Mouse (Mus musculus): ENCODE results near the gene Vhl.

Vhl gene

DNA sequence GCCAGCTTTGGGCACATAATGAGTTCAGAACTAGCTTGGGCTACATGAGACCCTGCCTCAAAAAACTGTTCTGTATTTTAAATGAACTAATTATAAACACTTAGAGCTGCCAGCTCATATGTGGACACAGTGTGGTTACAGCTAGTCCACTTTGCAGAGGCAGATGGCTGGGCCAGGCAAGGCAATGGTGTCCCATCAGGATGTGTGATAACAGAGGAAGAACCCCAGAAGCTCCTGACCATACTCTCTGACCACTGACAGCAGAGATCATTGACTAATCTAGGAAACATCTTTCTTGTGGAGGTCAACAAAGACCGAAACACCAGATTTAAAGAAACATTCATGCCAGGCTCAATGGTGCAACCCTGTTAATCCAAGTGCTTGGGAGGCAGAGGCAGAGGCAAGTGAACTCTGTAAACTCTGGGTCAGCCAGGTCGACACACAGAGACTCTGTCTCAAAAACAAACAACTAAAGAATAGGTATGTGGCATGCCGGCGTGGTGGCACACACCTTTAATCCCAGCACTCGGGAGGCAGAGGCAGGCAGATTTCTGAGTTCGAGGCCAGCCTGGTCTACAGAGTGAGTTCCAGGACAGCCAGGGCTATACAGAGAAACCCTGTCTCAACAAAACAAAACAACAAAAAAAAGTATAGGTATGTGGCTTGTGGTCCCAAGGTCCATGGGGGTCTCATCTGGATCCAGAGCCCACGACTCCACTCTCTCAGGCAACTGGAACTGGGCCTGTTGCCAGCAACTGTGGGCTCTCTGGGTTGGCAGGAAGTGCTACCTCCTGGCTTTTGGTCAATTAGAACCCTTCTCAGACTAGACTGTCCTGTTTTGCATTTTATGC lies 25.8 kb downstream of the Vhl start:
- no peak for TF ChIP-seq GATA4 (IDR thresholded peaks at IDR 0.05; ENCODE audit: insufficient replicate concordance, low read length)

DNA sequence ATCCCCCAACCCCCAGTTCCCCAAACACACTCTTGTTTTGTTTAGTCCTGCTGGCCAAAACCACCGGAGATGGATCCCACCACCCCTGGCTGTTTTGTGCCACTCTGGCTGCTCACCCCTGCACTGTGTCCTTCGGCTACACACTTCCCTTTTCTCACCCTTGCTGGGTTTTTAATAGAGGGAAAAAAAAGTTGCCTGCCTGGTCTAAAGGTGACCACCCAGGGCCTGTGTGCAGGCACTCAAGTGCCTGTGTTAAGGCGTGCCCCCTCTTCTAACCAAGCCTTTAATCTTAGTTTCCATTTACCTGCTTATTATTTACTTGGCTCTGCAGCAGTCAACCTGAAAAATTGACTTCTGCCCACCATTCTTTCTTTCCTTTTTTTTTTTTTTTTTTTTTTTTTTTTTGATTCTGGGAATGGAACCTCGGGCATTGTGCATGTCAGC lies 26.5 kb downstream of the Vhl start:
- no peak for TF ChIP-seq GATA4 (IDR thresholded peaks at IDR 0.05; ENCODE audit: insufficient replicate concordance, low read length)

DNA sequence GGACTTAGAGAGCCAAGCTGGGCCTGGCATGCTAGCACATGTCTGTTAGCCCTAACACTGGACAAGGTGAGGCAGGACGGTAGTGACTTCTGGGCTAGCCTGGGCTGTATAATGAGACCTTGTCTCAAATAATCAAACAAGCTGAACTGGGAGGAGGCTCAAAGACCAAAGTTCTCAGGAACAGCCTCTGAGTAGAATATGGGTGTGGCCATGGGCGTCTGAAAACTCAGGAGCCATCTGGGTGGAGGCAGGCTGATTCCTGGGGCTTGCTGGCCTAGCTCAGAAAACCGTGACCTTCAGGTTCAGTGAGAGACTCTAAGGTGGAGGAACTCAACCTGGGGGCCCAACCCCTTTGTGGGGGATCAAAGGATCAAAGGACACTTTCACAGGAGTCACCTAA lies 27.9 kb downstream of the Vhl start:
- no peak for TF ChIP-seq GATA4 (IDR thresholded peaks at IDR 0.05; ENCODE audit: insufficient replicate concordance, low read length)

DNA sequence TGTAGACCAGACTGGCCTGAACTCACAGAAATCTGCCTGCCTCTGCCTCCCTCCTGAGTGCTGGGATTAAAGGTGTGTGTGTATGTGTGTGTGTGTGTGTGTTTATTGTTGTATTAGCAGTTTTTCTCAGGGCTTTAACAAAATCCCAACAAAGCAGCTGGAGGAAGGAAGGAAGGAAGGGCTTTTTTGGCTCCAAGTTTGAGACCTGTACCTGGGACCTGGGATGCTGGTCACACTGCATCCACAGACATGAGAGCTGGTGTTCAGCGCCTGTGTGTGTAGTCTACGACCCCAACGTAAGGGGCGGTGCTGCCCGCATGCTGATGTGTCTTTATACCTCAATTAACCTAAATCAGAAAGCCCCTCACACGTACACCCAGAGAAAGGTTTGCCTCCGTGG lies 29.8 kb downstream of the Vhl start:
- TF ChIP-seq GATA4 (IDR thresholded peaks at IDR 0.05; ENCODE audit: insufficient replicate concordance, low read length), result no peak

DNA sequence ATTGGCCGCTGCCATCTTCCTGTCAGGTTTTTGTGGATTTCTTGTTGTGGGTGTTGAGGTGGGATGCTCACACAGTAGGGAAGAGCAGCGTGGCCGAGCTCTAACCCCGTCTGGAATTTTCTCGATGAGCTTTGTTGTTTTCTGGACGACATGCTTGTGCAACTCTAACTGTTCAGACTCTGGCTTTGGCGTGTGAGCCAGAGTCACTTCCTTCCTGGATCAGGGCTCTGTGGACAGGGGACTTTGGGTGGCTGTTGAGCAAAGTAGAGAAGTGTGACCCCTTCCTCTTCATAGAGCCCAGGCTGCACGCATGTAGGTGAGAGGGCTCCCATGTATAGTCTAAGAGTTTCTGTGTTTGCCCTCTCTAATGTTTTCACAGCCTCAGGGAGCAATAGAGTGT lies 30.3 kb downstream of the Vhl start:
- no peak for TF ChIP-seq GATA4 (IDR thresholded peaks at IDR 0.05; ENCODE audit: insufficient replicate concordance, low read length)

DNA sequence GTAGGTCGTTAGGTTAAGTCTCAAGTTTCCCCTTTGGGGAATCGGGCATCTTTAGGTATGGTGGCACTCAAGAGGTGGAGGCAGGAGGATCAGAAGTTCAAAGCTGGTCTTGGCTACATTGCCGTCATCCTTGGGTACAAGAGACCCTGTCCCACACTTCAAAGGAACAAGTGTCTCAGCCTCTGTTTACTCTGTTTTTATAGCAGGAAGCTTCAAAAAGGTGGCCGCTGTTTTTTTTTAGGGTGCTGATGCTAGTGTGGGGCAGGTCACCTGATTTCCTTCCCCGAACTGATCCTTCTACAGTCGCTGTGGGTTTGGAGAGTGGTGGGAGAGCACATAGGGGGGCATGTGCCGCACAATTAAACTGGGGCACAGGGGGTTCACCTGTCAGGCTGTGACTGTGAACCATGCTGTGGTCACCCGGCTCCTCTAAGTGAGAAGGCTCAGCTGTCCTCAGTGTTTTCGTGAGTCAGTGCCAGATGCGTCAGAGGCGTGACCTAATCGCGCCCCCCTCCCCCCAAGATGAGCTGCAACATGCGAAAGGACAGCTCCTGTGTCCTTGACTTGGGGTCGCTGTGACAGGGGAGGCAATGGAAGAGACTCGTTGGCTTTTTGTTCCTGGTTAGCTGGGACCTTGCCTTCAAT lies 31.1 kb downstream of the Vhl start:
- no peak for TF ChIP-seq GATA4 (IDR thresholded peaks at IDR 0.05; ENCODE audit: insufficient replicate concordance, low read length)

DNA sequence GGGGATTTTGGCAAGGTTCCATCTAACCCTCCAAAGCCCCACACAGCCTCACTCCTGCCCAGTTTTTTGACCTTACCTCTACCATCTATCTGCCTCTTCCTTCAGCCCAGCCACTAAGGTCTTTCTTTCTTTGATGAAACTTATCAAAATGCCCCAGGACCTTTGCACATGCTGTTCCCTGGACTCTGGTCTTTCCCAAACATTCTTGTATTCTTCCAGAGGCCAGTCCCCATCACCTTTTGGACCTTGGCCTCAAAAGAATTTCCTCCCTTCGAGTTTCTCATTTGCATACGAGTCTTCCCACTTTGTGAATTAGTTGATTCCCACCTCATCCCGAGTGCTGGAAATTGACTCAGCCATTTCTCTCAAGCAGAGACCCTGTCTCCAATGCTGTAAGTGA lies 31.7 kb downstream of the Vhl start:
- no peak for TF ChIP-seq GATA4 (IDR thresholded peaks at IDR 0.05; ENCODE audit: insufficient replicate concordance, low read length)

DNA sequence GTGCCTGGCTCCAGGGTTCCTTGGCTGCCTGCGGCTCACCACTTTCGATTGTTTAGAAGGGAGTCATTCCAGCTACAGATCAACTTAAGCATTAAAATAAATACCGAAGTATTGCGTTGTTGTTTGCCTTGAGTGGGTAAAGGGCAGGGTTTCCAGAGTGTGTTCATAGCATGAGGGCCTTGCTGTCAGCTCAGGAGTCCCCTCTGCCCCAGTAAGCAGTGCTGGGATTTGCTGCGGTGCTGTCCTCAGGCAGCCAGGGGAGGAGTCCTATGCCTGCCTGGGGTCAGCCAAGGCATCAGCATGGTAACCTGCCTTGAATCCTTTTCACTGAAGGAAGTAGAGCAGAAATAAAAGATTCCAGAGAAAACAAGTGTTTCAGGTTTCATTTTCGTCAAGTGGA lies 33.1 kb downstream of the Vhl start:
- no peak for TF ChIP-seq GATA4 (IDR thresholded peaks at IDR 0.05; ENCODE audit: insufficient replicate concordance, low read length)

DNA sequence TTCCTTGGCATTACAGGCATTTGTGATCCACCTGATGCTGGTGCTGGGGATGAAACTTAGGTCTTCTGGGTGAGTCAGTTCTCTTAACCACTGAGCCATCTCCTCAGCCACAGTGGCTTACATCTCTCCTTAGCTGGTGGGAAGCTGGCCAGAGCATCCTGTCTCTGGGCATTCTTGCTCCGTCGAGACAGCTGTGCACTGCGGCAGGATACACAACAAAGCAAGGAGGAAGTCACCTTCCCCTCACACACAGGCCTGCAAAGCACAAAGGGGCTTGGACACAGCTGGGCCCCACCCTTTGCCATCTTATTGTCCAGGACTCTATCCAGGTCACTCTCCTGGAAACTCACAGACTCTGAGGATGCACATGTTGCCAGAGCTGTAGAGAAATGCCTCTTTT lies 34.5 kb downstream of the Vhl start:
- no peak for TF ChIP-seq GATA4 (IDR thresholded peaks at IDR 0.05; ENCODE audit: insufficient replicate concordance, low read length)

DNA sequence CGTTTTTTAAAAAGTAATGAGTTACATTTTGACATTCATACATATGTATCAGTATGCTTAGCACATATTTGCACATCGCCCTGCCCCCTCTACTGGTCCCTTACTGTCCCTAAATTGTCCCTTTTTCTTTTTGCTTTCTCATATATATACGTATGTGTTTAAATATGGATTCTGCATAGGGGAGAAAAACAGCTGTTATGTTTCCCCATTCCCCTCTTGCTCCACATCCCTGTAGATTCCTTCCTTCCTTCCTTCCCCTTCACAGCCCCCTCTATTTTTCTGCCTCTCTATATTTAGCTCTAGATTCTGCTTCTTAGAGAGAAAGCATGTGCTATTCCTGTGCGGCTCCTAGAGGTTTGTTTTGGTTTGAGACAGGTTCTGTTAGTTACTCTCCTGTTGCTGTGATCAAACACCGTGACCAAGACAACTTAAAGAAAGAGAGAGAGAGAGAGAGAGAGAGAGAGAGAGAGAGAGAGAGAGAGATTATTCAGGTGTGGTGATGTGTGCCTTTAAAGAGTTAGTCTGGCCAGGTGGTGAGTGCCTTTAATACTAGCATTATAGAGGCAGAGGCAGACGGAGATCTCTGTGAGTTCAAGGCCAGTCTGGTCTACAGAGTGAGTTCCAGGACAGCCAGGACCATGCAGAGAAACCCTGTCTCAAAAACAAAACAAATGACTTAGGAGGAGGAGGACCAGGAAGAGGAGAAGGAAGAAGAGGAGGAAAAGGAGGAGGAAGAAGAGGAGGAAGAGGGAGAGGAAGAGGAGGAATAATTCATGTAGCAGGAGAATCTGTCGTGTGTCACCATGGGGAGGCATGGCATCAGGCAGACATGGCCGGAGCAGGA lies 36.1 kb downstream of the Vhl start:
- no peak for TF ChIP-seq GATA4 (IDR thresholded peaks at IDR 0.05; ENCODE audit: insufficient replicate concordance, low read length)

DNA sequence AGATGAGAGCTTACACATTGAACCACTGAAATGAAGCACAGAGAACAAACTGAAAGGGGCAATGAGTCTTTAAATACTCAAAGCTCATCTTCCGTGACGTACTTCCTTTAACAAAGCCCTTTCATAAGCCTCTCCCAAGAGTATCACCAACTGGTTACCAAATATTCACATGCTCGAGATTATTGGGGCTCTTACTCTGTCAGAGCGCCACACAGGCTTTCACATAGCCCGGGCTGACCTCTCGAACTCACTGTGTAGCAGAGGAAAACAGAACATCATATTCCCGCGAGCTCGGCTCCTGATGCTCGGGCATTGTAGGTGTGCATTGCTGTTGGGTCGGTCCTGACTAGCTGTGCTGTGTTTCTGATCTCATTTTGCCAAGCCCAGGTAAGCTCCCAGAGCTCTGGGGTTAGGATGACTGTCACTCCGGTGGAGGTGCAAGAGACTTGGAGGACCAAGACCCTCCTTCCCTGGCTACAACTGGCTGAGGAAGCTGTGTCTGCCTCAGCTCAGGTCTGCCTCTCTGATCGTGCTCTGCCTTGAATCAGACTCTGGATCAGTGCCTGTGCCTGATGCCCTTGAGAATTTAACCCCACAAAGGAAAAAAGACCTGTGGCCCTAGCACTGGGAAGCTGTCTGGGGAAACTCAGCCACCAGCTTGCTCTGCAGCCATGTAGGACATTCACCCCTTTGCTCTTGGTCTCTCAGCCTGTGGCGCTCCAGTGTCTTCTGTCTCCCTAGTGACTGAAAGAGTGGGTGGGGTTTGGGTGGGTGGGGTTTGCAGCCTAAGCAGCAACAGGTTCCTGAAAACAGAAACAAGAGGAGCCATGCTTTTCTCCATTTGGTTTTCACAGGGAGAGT lies 37.0 kb downstream of the Vhl start:
- no peak for TF ChIP-seq GATA4 (IDR thresholded peaks at IDR 0.05; ENCODE audit: insufficient replicate concordance, low read length)

DNA sequence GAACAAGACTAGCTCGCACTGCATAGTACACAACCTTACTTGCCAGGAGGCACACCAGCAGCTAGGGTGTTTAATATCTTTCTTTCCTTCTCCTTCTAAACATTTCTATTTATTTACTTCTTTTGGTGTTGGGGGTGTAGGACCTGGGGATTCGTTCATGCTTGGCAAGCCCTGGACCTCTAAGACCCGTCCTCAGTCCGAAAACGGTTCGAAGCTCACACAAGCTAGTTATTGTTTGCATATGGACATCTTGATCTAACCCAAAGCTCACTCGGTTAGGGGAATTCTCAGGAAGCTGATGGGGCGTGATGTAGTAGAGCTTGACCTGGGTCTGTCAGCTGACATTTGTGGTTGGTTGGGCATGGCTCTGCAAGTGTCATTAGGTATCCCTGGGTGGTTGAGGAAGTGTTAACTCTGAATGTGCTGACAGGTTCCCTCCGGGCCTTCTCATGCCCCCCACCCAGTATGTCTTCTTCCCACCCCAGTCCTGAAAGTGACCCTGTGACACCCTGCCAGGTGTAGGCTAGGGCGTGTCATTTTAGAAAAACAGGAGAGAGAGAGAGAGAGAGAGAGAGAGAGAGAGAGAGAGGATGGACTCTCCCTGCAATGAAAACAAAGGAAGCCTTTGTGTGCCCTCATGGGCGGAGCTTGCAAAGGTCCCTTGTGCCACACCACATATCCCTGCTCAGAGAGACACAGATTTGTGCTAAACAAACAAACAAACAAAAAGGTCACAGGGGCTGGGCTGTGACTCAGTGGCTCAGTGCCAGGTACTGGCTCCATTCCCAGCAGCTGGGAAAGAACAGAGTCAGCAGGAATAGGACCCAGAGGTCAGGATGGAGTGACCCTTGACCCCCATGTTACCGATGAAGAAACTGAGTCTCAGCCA lies 37.8 kb downstream of the Vhl start:
- TF ChIP-seq GATA4 (IDR thresholded peaks at IDR 0.05; ENCODE audit: insufficient replicate concordance, low read length), result no peak

DNA sequence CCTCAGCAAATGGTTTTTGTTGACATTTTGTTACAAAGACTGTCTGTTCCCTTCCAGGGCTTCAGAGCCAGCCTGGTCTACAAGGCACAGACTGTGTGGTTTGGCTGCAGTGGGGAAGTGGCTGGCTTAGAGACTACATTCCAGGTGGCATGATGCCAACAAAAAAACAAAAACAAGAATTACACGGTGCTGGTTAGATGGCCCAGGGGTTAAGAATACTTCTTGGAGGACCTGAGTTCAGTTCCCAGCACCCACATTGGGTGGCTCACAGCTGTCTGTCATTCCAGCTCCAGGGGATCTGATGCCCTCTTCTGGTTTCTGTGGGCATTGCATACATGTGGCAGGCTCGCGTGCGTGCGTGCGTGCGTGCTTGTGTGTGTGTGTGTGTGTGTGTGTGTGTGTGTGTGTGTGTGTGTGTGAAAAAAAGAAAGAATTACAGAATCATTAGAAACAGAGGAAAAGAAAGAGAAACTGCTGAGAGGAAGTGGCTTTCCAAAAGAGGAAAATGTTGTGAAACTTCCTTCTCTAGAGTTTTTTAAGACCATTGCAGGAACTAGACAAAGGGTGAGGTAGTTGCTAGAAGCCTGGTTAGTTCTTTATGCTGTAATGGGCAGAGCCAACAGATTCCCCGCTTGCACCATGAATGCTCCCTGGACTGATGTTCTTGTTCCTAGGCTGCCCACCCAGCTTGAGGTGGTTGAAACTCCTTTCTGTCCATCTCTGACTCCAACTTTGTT lies 39.4 kb downstream of the Vhl start:
- TF ChIP-seq GATA4 (IDR thresholded peaks at IDR 0.05; ENCODE audit: insufficient replicate concordance, low read length), result no peak

All from liver, adult (tissue).